Mouse (Mus musculus): ENCODE data around the gene Gm5678.
"Not testable (repeated sequence)": the region's sequence is repeated elsewhere in the genome, so short reads cannot be mapped to it uniquely, and the experiment has no call there.

Gene Gm5678

GRCm38 (mm10) chr16:93608731-93609130 lies 19.2 kb upstream of the Gm5678 start:
- DNase-seq, result no peak

- no peak for DNase-seq
Observed at GRCm38 (mm10) chr16:93609796-93610195, 18.1 kb upstream of the Gm5678 start.

- peak in 1 of 2 experiments; percentile 17 for DNase-seq
Observed at GRCm38 (mm10) chr16:93610961-93611360, 16.9 kb upstream of the Gm5678 start.

GRCm38 (mm10) chr16:93615118-93615870 lies 12.6 kb upstream of the Gm5678 start:
- DNase-seq, result peak; percentile 80 to 85

- DNase-seq, result not testable (repeated sequence)
Observed at GRCm38 (mm10) chr16:93623759-93624158, 4.1 kb upstream of the Gm5678 start.

- DNase-seq, result no peak
Observed at GRCm38 (mm10) chr16:93624671-93625070, 3.2 kb upstream of the Gm5678 start.

GRCm38 (mm10) chr16:93626745-93627144 lies 1.2 kb upstream of the Gm5678 start:
- DNase-seq, result peak; percentile 55 to 61

GRCm38 (mm10) chr16:93644006-93644405 lies 16.1 kb downstream of the Gm5678 start:
- no peak for DNase-seq

- DNase-seq, result no peak
Observed at GRCm38 (mm10) chr16:93648441-93649183, 20.7 kb downstream of the Gm5678 start.

GRCm38 (mm10) chr16:93667976-93668375 lies 40.1 kb downstream of the Gm5678 start:
- DNase-seq, result no peak

GRCm38 (mm10) chr16:93669521-93669920 lies 41.6 kb downstream of the Gm5678 start:
- DNase-seq, result no peak

GRCm38 (mm10) chr16:93670466-93670865 lies 42.6 kb downstream of the Gm5678 start:
- DNase-seq, result not testable (repeated sequence)

GRCm38 (mm10) chr16:93671064-93671463 lies 43.2 kb downstream of the Gm5678 start:
- no peak for DNase-seq

- no peak for DNase-seq
Observed at GRCm38 (mm10) chr16:93676376-93676775, 48.5 kb downstream of the Gm5678 start.

- no peak for DNase-seq
Observed at GRCm38 (mm10) chr16:93678206-93678605, 50.3 kb downstream of the Gm5678 start.

- DNase-seq, result no peak
Observed at GRCm38 (mm10) chr16:93679165-93679564, 51.3 kb downstream of the Gm5678 start.

All from kidney, postnatal 25 days (tissue).